7 mouse cellular contexts compared by ENCODE assay signal in the genomic region with DNA sequence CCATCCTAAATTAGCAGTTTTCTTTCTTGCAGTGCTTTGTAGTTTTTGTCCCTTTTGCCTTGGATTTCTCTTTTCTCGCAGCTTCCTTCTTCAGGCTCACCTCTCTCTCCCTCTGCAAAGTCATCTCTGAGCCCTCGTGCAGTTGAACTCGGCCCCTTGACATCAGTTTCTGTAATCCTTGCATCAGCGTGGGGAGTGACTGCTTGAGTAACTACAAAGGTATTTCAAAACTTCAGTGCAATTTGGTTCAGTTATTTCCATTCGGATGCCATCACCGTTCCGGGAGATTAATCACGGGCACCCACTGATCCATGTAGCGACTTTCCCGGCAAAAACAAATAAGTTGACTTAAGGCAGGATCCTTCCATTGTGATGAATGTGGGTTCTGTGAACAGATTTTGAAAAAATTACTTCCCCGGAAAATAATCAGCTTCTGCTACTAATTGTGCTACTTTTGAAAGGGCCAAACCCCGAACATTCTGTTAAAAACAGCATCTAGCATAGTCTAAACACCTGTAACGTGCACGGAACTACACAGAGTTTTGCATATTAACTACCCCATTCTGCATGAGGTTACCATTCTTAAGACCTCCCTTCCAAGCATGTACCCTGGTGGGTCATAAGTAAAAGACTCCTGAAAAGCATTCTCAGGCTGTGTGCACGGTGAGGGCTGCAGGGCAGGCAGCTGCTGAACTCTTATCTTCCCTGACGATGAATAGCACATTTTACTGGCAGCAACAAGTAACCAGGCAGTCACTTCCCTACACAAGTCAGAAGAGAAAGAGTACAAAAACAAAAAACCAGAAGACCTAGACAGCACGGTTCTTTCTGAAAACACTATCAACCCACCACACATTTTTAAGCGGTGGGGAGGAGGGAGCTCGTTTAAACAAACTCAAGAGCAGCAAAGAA. TPM values are rescaled to one million over a fixed set of nuclear protein-coding genes. Genes with fewer than 3 reads are reported as not detected.
DNase-seq lines count a peak whose midpoint lies in the region; ATAC-seq and TF ChIP-seq lines count a peak whose summit lies in the region.

No protein-coding gene starts in this region.

- peaks cover 2 to 10% of the 10 kb centered on the region in 2 experiments for H3K4me1 ChIP-seq in ES-E14 (ENCODE audit: control insufficient read depth in 2 of 2, insufficient read depth in 2 of 2, low read length in 2 of 2, poor library complexity in 1 of 2)
- peaks cover 18% of the 10 kb centered on the region for H3K4me1 ChIP-seq in bone marrow macrophage, adult 2 months (ENCODE audit: control insufficient read depth, insufficient read depth, low read length)
- peaks cover 9% of the 10 kb centered on the region; the same call in 1 of the 2 replicates for H3K4me1 ChIP-seq in heart, embryonic 10.5 days
- H3K4me1 ChIP-seq in megakaryocyte, embryonic 14.5 days, result peaks cover 42% of the 10 kb centered on the region
- H3K4me1 ChIP-seq in stomach, embryonic 15.5 days, result peaks cover 3% of the 10 kb centered on the region; the same call in 1 of the 2 replicates

- peak overlapping the region; percentile 16; the same call in 1 of the 2 replicates for H3K27ac ChIP-seq in ES-E14 (ENCODE audit: insufficient read depth, low read depth, low read length, poor library complexity, severe bottlenecking)
- H3K27ac ChIP-seq in bone marrow macrophage, adult 2 months (ENCODE audit: insufficient read depth, low read depth, low read length), result peak overlapping the region; percentile 20; the same call in 1 of the 2 replicates
- peak overlapping the region; percentile 91; the same call in 1 of the 2 replicates for H3K27ac ChIP-seq in heart, embryonic 10.5 days
- peak overlapping the region; percentile 92 for H3K27ac ChIP-seq in stomach, embryonic 15.5 days

- in situ Hi-C loops in ES-E14 (cut with MboI; ENCODE audit: low sequenced_read_pairs in 2 of 2, unreplicated experiment in 2 of 2), result no loop called here

- ATAC-seq in stomach, embryonic 15.5 days (ENCODE audit: insufficient read depth, low FRiP score, low read depth), result 0 out of 2 replicates have a peak, but pooled peaks have one; percentile 20

- H3K4me2 ChIP-seq in stomach, embryonic 15.5 days, result peak overlapping the region; percentile 84

- H3K9ac ChIP-seq in ES-E14 (ENCODE audit: insufficient read depth, low read depth, low read length, poor library complexity, severe bottlenecking), result peak overlapping the region; percentile 91
- no peak overlapping the region for H3K9ac ChIP-seq in stomach, embryonic 15.5 days

- WGBS in heart, embryonic 10.5 days, result 23% methylated on average over 19 of the region's 19 CpGs
- 13% methylated on average over 19 of the region's 19 CpGs for WGBS in stomach, embryonic 15.5 days

- H3K36me3 ChIP-seq in ES-E14 (ENCODE audit: control insufficient read depth, insufficient read depth, low read length, poor library complexity, severe bottlenecking), result peaks cover 21% of the 10 kb centered on the region
- H3K36me3 ChIP-seq in heart, embryonic 10.5 days, result no peaks in the 10 kb centered on the region
- peaks cover 34% of the 10 kb centered on the region for H3K36me3 ChIP-seq in megakaryocyte, embryonic 14.5 days (replicated peaks; ENCODE audit: low read length)
- no peaks in the 10 kb centered on the region for H3K36me3 ChIP-seq in stomach, embryonic 15.5 days

- DNase-seq in ES-E14 (ENCODE audit: low read depth, low spot score), result no peak
- DNase-seq in heart, embryonic 10.5 days (ENCODE audit: low spot score), result no peak
- peak; percentile 67 for DNase-seq in kidney, postnatal 14 days
- DNase-seq in urinary bladder, postnatal 14 days (ENCODE audit: low spot score), result no peak

- TF ChIP-seq CTCF in bone marrow macrophage, adult 2 months (IDR thresholded peaks at IDR 0.05; ENCODE audit: low read depth, low read length), result no peak

- TF ChIP-seq POLR2A in bone marrow macrophage, adult 2 months (IDR thresholded peaks at IDR 0.05; ENCODE audit: borderline replicate concordance, low read depth, low read length), result no peak

- H3K4me3 ChIP-seq in ES-E14 (ENCODE audit: insufficient read depth in 1 of 2, low read depth in 1 of 2, low read length in 2 of 2, poor library complexity in 1 of 2, severe bottlenecking in 1 of 2), result peak overlapping the region; percentile 94 to 95
- peak overlapping the region; percentile 81 for H3K4me3 ChIP-seq in bone marrow macrophage, adult 2 months (ENCODE audit: insufficient read depth, low read length)
- H3K4me3 ChIP-seq in heart, embryonic 10.5 days, result peak overlapping the region; percentile 84
- H3K4me3 ChIP-seq in megakaryocyte, embryonic 14.5 days (replicated peaks), result peak overlapping the region; percentile 93
- H3K4me3 ChIP-seq in stomach, embryonic 15.5 days (replicated peaks), result peak overlapping the region; percentile 93

- peaks cover 11% of the 10 kb centered on the region; the same call in 1 of the 2 replicates for H3K27me3 ChIP-seq in heart, embryonic 10.5 days (ENCODE audit: insufficient read depth, poor library complexity, severe bottlenecking)
- H3K27me3 ChIP-seq in megakaryocyte, embryonic 14.5 days (replicated peaks), result no peaks in the 10 kb centered on the region
- no peaks in the 10 kb centered on the region for H3K27me3 ChIP-seq in stomach, embryonic 15.5 days (replicated peaks)

- H3K9me3 ChIP-seq in ES-E14 (ENCODE audit: control insufficient read depth, insufficient read depth, low read depth, low read length), result no peaks in the 10 kb centered on the region
- no peaks in the 10 kb centered on the region for H3K9me3 ChIP-seq in heart, embryonic 10.5 days
- no peaks in the 10 kb centered on the region for H3K9me3 ChIP-seq in megakaryocyte, embryonic 14.5 days
- no peaks in the 10 kb centered on the region for H3K9me3 ChIP-seq in stomach, embryonic 15.5 days

TF ChIP-seq in ES-E14, 5 proteins besides CTCF, POLR2A, EP300 and RAD21:
- TF ChIP-seq MAFK (IDR thresholded peaks at IDR 0.05; ENCODE audit: insufficient read depth, low read depth, low read length), result no peak
- TF ChIP-seq ZC3H11A (IDR thresholded peaks at IDR 0.05; ENCODE audit: borderline replicate concordance, low read depth, low read length), result no peak
- TF ChIP-seq HCFC1 (IDR thresholded peaks at IDR 0.05; ENCODE audit: borderline replicate concordance, insufficient read depth, low read length), result no peak
- TF ChIP-seq CHD2 (IDR thresholded peaks at IDR 0.05; ENCODE audit: low read depth, low read length), result no peak
- no peak for TF ChIP-seq ZNF384 (IDR thresholded peaks at IDR 0.05; ENCODE audit: low read depth, low read length)
TF ChIP-seq in ES-E14: peak in this region for 0.

RNA-seq across cellular contexts. Expression of gene Gadd45a, which starts 1.6 kb away (rescaled TPM):
- total RNA-seq in ES-E14 (2012; rRNA removed), result 49.1 and 70.3 TPM in 2 replicates
- polyA plus RNA-seq in bone marrow macrophage, adult 2 months (2012; ENCODE audit: insufficient read depth, insufficient read length, missing spikeins), result 11.6 and 14.6 TPM in 2 replicates
- polyA plus RNA-seq in heart, embryonic 10.5 days (2016; fragmentation: Nextera tagmentation; extraction: Ambion mirVana), result 9.0 and 10.9 TPM in 2 replicates
- polyA plus RNA-seq in megakaryocyte, embryonic 14.5 days (2012; ENCODE audit: insufficient read depth, low replicate concordance), result 88.5 and 148 TPM in 2 replicates
- 26.7 and 31.5 TPM in 2 replicates for polyA plus RNA-seq in stomach, embryonic 15.5 days (2015; fragmentation: Nextera tagmentation; extraction: Ambion mirVana)

Comparison
In these comparisons a context has a peak if more than half of its experiments do, and no peak if none do; other contexts are left out.
1. H3K27ac ChIP-seq: peak in every context shown above with its lines; median percentile 92 in stomach, embryonic 15.5 days; 91 in heart, embryonic 10.5 days; 20 in bone marrow macrophage, adult 2 months; 16 in ES-E14.